11 mouse cellular contexts compared by ENCODE assay signal in genomic region chr1:89465417-89466002, GRCm38 (mm10). TPM values are rescaled to one million over a fixed set of nuclear protein-coding genes. Genes with fewer than 3 reads are reported as not detected.
DNase-seq lines count a peak whose midpoint lies in the region; ATAC-seq and TF ChIP-seq lines count a peak whose summit lies in the region.
"Had no signal": no experiment of that assay in that cellular context is flagged by ENCODE, and none has a peak within 500 bp of the region (broad histone marks: within the 10 kb centered on the region; RNA-seq: fewer than 3 reads in every experiment).

No protein-coding gene starts in this region.

- DNase-seq in cerebellum, adult 2 months, result peak; percentile 48 to 54
- DNase-seq in cerebellum, adult 9-11 months, result no peak
- DNase-seq in heart, postnatal 4 days, result no peak
- DNase-seq in right cerebral cortex, adult 18-20 months, result peak; percentile 56
- DNase-seq in right cerebral cortex, postnatal 14 days, result no peak
- peak; percentile 49 to 68 for DNase-seq in right cerebral cortex, postnatal 10 days (ENCODE audit: low spot score in 2 of 2)
- DNase-seq: adrenal gland, postnatal 14 days; kidney, adult 18-20 months; lung, embryonic 14.5 days had no signal

- no peak for TF ChIP-seq POLR2A in cerebellum, adult 2 months (IDR thresholded peaks at IDR 0.05; ENCODE audit: borderline replicate concordance, insufficient read depth, low read length)

- 27% methylated on average over 5 of the region's 5 CpGs for WGBS in cerebellum, adult 2 months
- 32% methylated on average over 5 of the region's 5 CpGs for WGBS in heart, embryonic 14.5 days

- H3K4me2 ChIP-seq in heart, embryonic 14.5 days (ENCODE audit: low read length), result peak overlapping the region; percentile 19; the same call in 1 of the 2 replicates
- H3K4me2 ChIP-seq: lung, embryonic 14.5 days had no signal

- ATAC-seq in heart, embryonic 14.5 days (ENCODE audit: insufficient number of reproducible peaks, insufficient read depth, low FRiP score, low read depth), result no peak
- no peak for ATAC-seq in granulocyte monocyte progenitor cell, adult 5-6 weeks (replicated peaks; ENCODE audit: poor library complexity, severe bottlenecking)

- 0 out of 2 replicates have a peak, but pooled peaks cover 3% of the 10 kb centered on the region for H3K9me3 ChIP-seq in heart, embryonic 14.5 days (ENCODE audit: control insufficient read depth, low read length)

- peak overlapping the region; percentile 40 for H3K27ac ChIP-seq in cerebellum, adult 2 months (ENCODE audit: insufficient read depth, low read length)
- peak overlapping the region in 1 of 2 experiments; percentile 57; a peak in 2 of 4 replicates for H3K27ac ChIP-seq in heart, embryonic 14.5 days (replicated peaks in 1 of 2; ENCODE audit: control insufficient read depth in 1 of 2, insufficient read depth in 1 of 2, low read depth in 2 of 2, low read length in 2 of 2)

- H3K9ac ChIP-seq in heart, embryonic 14.5 days (ENCODE audit: low read length), result 0 out of 2 replicates have a peak overlapping the region, but pooled peaks have one; percentile 4
- H3K9ac ChIP-seq: lung, embryonic 14.5 days had no signal

- no peak for TF ChIP-seq CTCF in cerebellum, adult 2 months (IDR thresholded peaks at IDR 0.05; ENCODE audit: borderline replicate concordance, insufficient read depth, low read depth, low read length)

- no peaks in the 10 kb centered on the region for H3K27me3 ChIP-seq in cerebellum, adult 2 months (ENCODE audit: control insufficient read depth, insufficient read depth, low read length)
- H3K27me3 ChIP-seq in heart, embryonic 14.5 days (ENCODE audit: control insufficient read depth, insufficient read depth, low read length), result no peaks in the 10 kb centered on the region

- peaks cover 70% of the 10 kb centered on the region for H3K4me1 ChIP-seq in cerebellum, adult 2 months (ENCODE audit: control insufficient read depth, insufficient read depth, low read length)
- peaks cover 45 to 61% of the 10 kb centered on the region in 2 experiments for H3K4me1 ChIP-seq in heart, embryonic 14.5 days (ENCODE audit: control insufficient read depth in 2 of 2, insufficient read depth in 2 of 2, low read length in 2 of 2)

- no peaks in the 10 kb centered on the region for H3K36me3 ChIP-seq in heart, embryonic 14.5 days (ENCODE audit: control insufficient read depth, insufficient read depth, low read length)

- H3K4me3 ChIP-seq in cerebellum, adult 2 months (replicated peaks; ENCODE audit: insufficient read depth, low read depth, low read length), result no peak overlapping the region
- no peak overlapping the region for H3K4me3 ChIP-seq in heart, embryonic 14.5 days (ENCODE audit: control insufficient read depth in 1 of 2, insufficient read depth in 1 of 2, low read depth in 1 of 2, low read length in 2 of 2)

RNA-seq across cellular contexts. Expression of gene Agap1, which starts 10.9 kb away (rescaled TPM):
- 82.9 and 105 TPM in 2 replicates for polyA plus RNA-seq in cerebellum, adult 2 months (2012; rRNA removed)
- 13.4 and 17.0 TPM in 2 replicates for polyA plus RNA-seq in heart, embryonic 14.5 days (2014; fragmentation: Nextera tagmentation; extraction: Ambion mirVana)
- total RNA-seq in heart, postnatal 4 days (2021), result 10 to 100 TPM; 58.9 to 65.8 TPM
- 9.6 and 16.0 TPM in 2 replicates for total RNA-seq in granulocyte monocyte progenitor cell, adult 5-6 weeks (2014; fragmentation: Nextera tagmentation)
- 5.3 and 8.0 TPM in 2 replicates for total RNA-seq in granulocyte monocyte progenitor cell, adult 5-6 weeks (2017)

Comparison
In these comparisons a context has a peak if more than half of its experiments do, and no peak if none do; other contexts are left out.
1. DNase-seq: peak in cerebellum, adult 2 months (2 of 2), right cerebral cortex, adult 18-20 months (single experiment) and right cerebral cortex, postnatal 10 days (2 of 2); none in cerebellum, adult 9-11 months (single experiment), heart, postnatal 4 days (single experiment) and right cerebral cortex, postnatal 14 days (single experiment).